Mouse (Mus musculus) cerebellum, adult 11 months (tissue): ENCODE measurements around the gene Amelx.

Source experiments
- DNase-seq: peaks from one replicate; pipeline ENCODE4 v3.0.0; 2022

Gene Amelx

GRCm38 (mm10) chrX:169187100-169187499 lies at the start of gene Amelx:
Gene Amelx, minus strand, starts transcription at chrX:169187200.
- no peak for DNase-seq

GRCm38 (mm10) chrX:169222357-169223062 lies 35.5 kb upstream of the Amelx start:
- no peak for DNase-seq

- DNase-seq, result no peak
Observed at GRCm38 (mm10) chrX:169220064-169220463, 33.1 kb upstream of the Amelx start.

GRCm38 (mm10) chrX:169210019-169210418 lies 23.0 kb upstream of the Amelx start:
- DNase-seq, result no peak

GRCm38 (mm10) chrX:169178634-169179033 lies 8.4 kb downstream of the Amelx start:
- DNase-seq, result no peak

- DNase-seq, result no peak
Observed at GRCm38 (mm10) chrX:169173796-169174195, 13.2 kb downstream of the Amelx start.

GRCm38 (mm10) chrX:169170981-169171380 lies 16.0 kb downstream of the Amelx start:
- no peak for DNase-seq

GRCm38 (mm10) chrX:169158385-169158784 lies 28.6 kb downstream of the Amelx start:
- DNase-seq, result no peak

- no peak for DNase-seq
Observed at GRCm38 (mm10) chrX:169153805-169154204, 33.2 kb downstream of the Amelx start.

- no peak for DNase-seq
Observed at GRCm38 (mm10) chrX:169140467-169140866, 46.5 kb downstream of the Amelx start.

- no peak for DNase-seq
Observed at GRCm38 (mm10) chrX:169139758-169140157, 47.2 kb downstream of the Amelx start.
